Mouse (Mus musculus): ENCODE data around the gene Zfp551. TPM values are rescaled to one million over a fixed set of nuclear protein-coding genes. Genes with fewer than 3 reads are reported as not detected.

Gene Zfp551
- not detected in 2 replicates for polyA plus RNA-seq (2012; ENCODE audit: insufficient read depth, insufficient read length, low replicate concordance, missing spikeins)

- Histone ChIP-seq H3K27ac (ENCODE audit: insufficient read depth, low read depth, low read length) (peak within 1 kb of the TSS; percentile 35; the same call in 1 of the 2 replicates), H3K4me1 (ENCODE audit: control insufficient read depth, insufficient read depth, low read length) (no peaks in the 10 kb centered on the region), H3K4me3 (ENCODE audit: insufficient read depth, low read depth, low read length) (peak within 1 kb of the TSS; percentile 97)
- TF ChIP-seq POLR2A (IDR thresholded peaks at IDR 0.05; ENCODE audit: insufficient read depth, low read depth, low read length) (no peak), CTCF (IDR thresholded peaks at IDR 0.05; ENCODE audit: insufficient read depth, low read depth, low read length) (no peak)
- under 1% methylated on average over 27 of the region's 27 CpGs for WGBS
Measured at GRCm38 (mm10) chr7:12422245-12422849, at the start of gene Zfp551. Gene Zfp551 (minus strand): TSS chr7:12422751.

GRCm38 (mm10) chr7:12422855-12423254, 304 bp upstream of the Zfp551 start:
- no peaks in the 10 kb centered on the region for H3K4me1 ChIP-seq (ENCODE audit: control insufficient read depth, insufficient read depth, low read length)
- WGBS, result 58% methylated on average over 3 of the region's 3 CpGs
- no peak overlapping the region for H3K27ac ChIP-seq (ENCODE audit: insufficient read depth, low read depth, low read length)
- no peak overlapping the region for H3K4me3 ChIP-seq (ENCODE audit: insufficient read depth, low read depth, low read length)
- no peak for TF ChIP-seq CTCF (IDR thresholded peaks at IDR 0.05; ENCODE audit: insufficient read depth, low read depth, low read length)
- no peak for TF ChIP-seq POLR2A (IDR thresholded peaks at IDR 0.05; ENCODE audit: insufficient read depth, low read depth, low read length)

- Histone ChIP-seq H3K27ac (ENCODE audit: insufficient read depth, low read depth, low read length) (no peak overlapping the region), H3K4me3 (ENCODE audit: insufficient read depth, low read depth, low read length) (peak overlapping the region; percentile 97), H3K4me1 (ENCODE audit: control insufficient read depth, insufficient read depth, low read length) (no peaks in the 10 kb centered on the region)
- WGBS, result 40% methylated on average over 5 of the region's 5 CpGs
- TF ChIP-seq CTCF (IDR thresholded peaks at IDR 0.05; ENCODE audit: insufficient read depth, low read depth, low read length), result no peak
Measured at GRCm38 (mm10) chr7:12421741-12422140, 810 bp downstream of the Zfp551 start.

- TF ChIP-seq CTCF (IDR thresholded peaks at IDR 0.05; ENCODE audit: insufficient read depth, low read depth, low read length) (no peak), POLR2A (IDR thresholded peaks at IDR 0.05; ENCODE audit: insufficient read depth, low read depth, low read length) (no peak)
- WGBS, result 59% methylated on average over 1 of the region's 1 CpGs
- Histone ChIP-seq H3K4me3 (ENCODE audit: insufficient read depth, low read depth, low read length) (no peak within 1 kb of the TSS), H3K4me1 (ENCODE audit: control insufficient read depth, insufficient read depth, low read length) (no peaks in the 10 kb centered on the region), H3K27ac (ENCODE audit: insufficient read depth, low read depth, low read length) (no peak within 1 kb of the TSS)
Measured at GRCm38 (mm10) chr7:12369173-12369572, 53.4 kb downstream of the Zfp551 start, which contains the start of gene Vmn1r84. Gene Vmn1r84 (minus strand): TSS chr7:12369273.

Other genes with a start within 250 kb of the Zfp551 start
- not detected in 2 replicates for gene Vmn1r80, start 233.5 kb downstream of the Zfp551 start, polyA plus RNA-seq (2012; ENCODE audit: insufficient read depth, insufficient read length, low replicate concordance, missing spikeins)
- not detected in 2 replicates for gene Vmn1r81, start 154.5 kb downstream of the Zfp551 start, polyA plus RNA-seq (2012; ENCODE audit: insufficient read depth, insufficient read length, low replicate concordance, missing spikeins)
- not detected in 2 replicates for gene Vmn1r82, start 122.3 kb downstream of the Zfp551 start, polyA plus RNA-seq (2012; ENCODE audit: insufficient read depth, insufficient read length, low replicate concordance, missing spikeins)
- not detected in 2 replicates for gene Vmn1r83, start 93.3 kb downstream of the Zfp551 start, polyA plus RNA-seq (2012; ENCODE audit: insufficient read depth, insufficient read length, low replicate concordance, missing spikeins)
- gene Vmn1r84, start 53.5 kb downstream of the Zfp551 start, polyA plus RNA-seq (2012; ENCODE audit: insufficient read depth, insufficient read length, low replicate concordance, missing spikeins), result not detected in 2 replicates
- gene Zfp606, start 55.5 kb upstream of the Zfp551 start, polyA plus RNA-seq (2012; ENCODE audit: insufficient read depth, insufficient read length, low replicate concordance, missing spikeins), result not detected in 2 replicates
- not detected in 2 replicates for gene 2900092C05Rik, start 89.8 kb upstream of the Zfp551 start, polyA plus RNA-seq (2012; ENCODE audit: insufficient read depth, insufficient read length, low replicate concordance, missing spikeins)
- not detected in 2 replicates for gene Vmn2r53, start 186.0 kb upstream of the Zfp551 start, polyA plus RNA-seq (2012; ENCODE audit: insufficient read depth, insufficient read length, low replicate concordance, missing spikeins)
- gene Vmn2r54, start 217.6 kb upstream of the Zfp551 start, polyA plus RNA-seq (2012; ENCODE audit: insufficient read depth, insufficient read length, low replicate concordance, missing spikeins), result not detected in 2 replicates

All from olfactory bulb, adult 2 months (tissue).